Mouse (Mus musculus) midbrain, embryonic 11.5 days (tissue): ENCODE results near the gene Fam171a1. TPM values are rescaled to one million over a fixed set of nuclear protein-coding genes. Genes with fewer than 3 reads are reported as not detected.
"Not testable (repeated sequence)": the region's sequence is repeated elsewhere in the genome, so short reads cannot be mapped to it uniquely, and the experiment has no call there.

Experiments used
- ATAC-seq: fragments of 200-750 bp; cut with Nextera tagmentation; 2 replicates; pipeline ENCODE4 v1.8.0; 2017; ENCODE audit warnings: moderate TSS enrichment, moderate library complexity; ENCODE audit not compliant: low FRiP score
- DNase-seq: peaks from one replicate; pipeline ENCODE4 v3.0.0; 2015; ENCODE audit warnings: low spot score; ENCODE audit errors: missing footprints
- H3K27ac ChIP-seq: fragments of 300-500 bp; sonication (generic); 2 replicates; pipeline ENCODE4 v1.5.1; 2014; ENCODE audit warnings: low read depth, low read length
- H3K27me3 ChIP-seq: fragments of 300-500 bp; sonication (generic); 2 replicates; pipeline ENCODE4 v1.6.1; 2014; ENCODE audit warnings: mild to moderate bottlenecking, low read length, moderate library complexity, mixed read lengths; ENCODE audit not compliant: control insufficient read depth, insufficient read depth
- H3K36me3 ChIP-seq: fragments of 300-500 bp; sonication (generic); 2 replicates; pipeline ENCODE4 v1.6.1; 2014; ENCODE audit warnings: mild to moderate bottlenecking, low read length, moderate library complexity, mixed read lengths; ENCODE audit not compliant: control insufficient read depth, insufficient read depth
- H3K4me1 ChIP-seq: fragments of 300-500 bp; sonication (generic); 2 replicates; pipeline ENCODE4 v1.6.1; 2014; ENCODE audit warnings: low read length; ENCODE audit not compliant: control insufficient read depth, insufficient read depth
- H3K4me2 ChIP-seq: fragments of 300-500 bp; sonication (generic); 2 replicates; pipeline ENCODE4 v1.6.1; 2014; ENCODE audit warnings: mild to moderate bottlenecking, moderate library complexity
- H3K4me3 ChIP-seq: fragments of 300-500 bp; sonication (generic); 2 replicates; pipeline ENCODE4 v1.5.1; 2014; ENCODE audit warnings: low read depth, low read length
- H3K9ac ChIP-seq: fragments of 300-500 bp; sonication (generic); 2 replicates; pipeline ENCODE4 v1.6.1; 2014; ENCODE audit warnings: low read length
- H3K9me3 ChIP-seq: fragments of 300-500 bp; sonication (generic); 2 replicates; pipeline ENCODE4 v1.6.1; 2016; ENCODE audit warnings: low read length; ENCODE audit not compliant: control insufficient read depth
- WGBS: fragments of 180-500 bp; shearing (Covaris S2); extraction: QIAGEN DNeasy Blood & Tissue Kit; methylation state at CpG from one replicate; pipeline ENCODE4 v1.1.7; 2014; 5-methylcytosine and 5-hydroxymethylcytosine counted together
- polyA plus RNA-seq: library from polyadenylated mRNA; unstranded; fragments of >200 nt; fragmentation: Nextera tagmentation; extraction: Ambion mirVana; gene quantifications from 2 replicates; pipeline ENCODE4 v1.2.1, GENCODE M21; 2014

Fam171a1 gene
- polyA plus RNA-seq, 1 experiment from 2014 or later, result 45.8 TPM

- H3K36me3 ChIP-seq, result no peaks in the 10 kb centered on the region
- H3K27me3 ChIP-seq, result no peaks in the 10 kb centered on the region
- 92% methylated on average over 3 of the region's 3 CpGs for WGBS
- no peak overlapping the region for H3K9ac ChIP-seq
- no peaks in the 10 kb centered on the region for H3K9me3 ChIP-seq
- H3K27ac ChIP-seq, result no peak overlapping the region
- no peak for ATAC-seq
- DNase-seq, result no peak
- H3K4me2 ChIP-seq, result no peak overlapping the region
- H3K4me3 ChIP-seq, result no peak overlapping the region
- no peaks in the 10 kb centered on the region; the same call in 1 of the 2 replicates for H3K4me1 ChIP-seq
Measured at GRCm38 (mm10) chr2:3172656-3173055, 58.6 kb downstream of the Fam171a1 start.

DNA sequence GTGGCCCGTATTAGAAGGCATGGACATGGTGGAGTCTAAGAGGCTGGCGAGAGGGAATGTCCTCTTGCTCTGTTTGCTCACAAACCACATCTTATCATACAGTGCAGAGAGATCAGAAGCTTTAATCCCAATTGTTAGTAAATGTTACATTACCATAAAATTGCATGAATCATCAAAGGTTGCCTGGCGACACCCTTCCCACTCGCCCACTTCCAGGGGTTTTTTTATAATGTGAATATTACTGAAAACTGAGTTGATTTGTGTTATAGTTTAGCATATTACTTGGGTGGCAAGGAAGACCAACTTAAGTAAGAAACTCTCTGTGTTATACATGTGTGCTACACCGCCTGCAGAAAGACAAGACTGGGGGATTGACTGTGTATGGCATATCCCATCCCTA lies 60.9 kb downstream of the Fam171a1 start:
- ATAC-seq (no peak), DNase-seq (no peak)
- no peaks in the 10 kb centered on the region for H3K36me3 ChIP-seq
- no peak overlapping the region for H3K4me3 ChIP-seq
- no peaks in the 10 kb centered on the region for H3K9me3 ChIP-seq
- WGBS, result 95% methylated on average over 5 of the region's 5 CpGs
- no peak overlapping the region for H3K27ac ChIP-seq
- H3K4me1 ChIP-seq, result no peaks in the 10 kb centered on the region; the same call in 1 of the 2 replicates
- no peaks in the 10 kb centered on the region for H3K27me3 ChIP-seq
- no peak overlapping the region for H3K9ac ChIP-seq
- H3K4me2 ChIP-seq, result no peak overlapping the region

DNA sequence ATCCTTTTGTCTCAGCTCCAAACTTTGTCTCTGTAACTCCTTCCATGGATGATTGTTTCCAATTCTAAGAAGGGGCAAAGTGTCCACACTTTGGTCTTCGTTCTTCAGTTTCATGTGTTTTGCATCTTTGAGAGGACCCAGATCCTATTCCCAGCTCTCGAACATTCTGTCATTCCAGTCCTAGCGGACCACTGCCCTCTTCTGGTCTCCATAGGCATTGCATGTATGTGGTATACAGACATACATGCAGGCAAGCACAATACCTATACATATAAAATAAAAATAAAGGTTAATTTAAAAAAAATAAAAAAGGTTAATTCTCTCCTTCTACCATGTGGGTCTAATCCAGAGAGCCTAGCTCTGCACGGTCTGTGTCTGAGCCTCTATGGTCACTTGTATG lies 62.0 kb downstream of the Fam171a1 start:
- 95% methylated on average over 4 of the region's 4 CpGs for WGBS
- H3K36me3 ChIP-seq, H3K9me3 ChIP-seq, H3K4me2 ChIP-seq, H3K27ac ChIP-seq, ATAC-seq, H3K4me3 ChIP-seq, H3K27me3 ChIP-seq, H3K4me1 ChIP-seq, DNase-seq, H3K9ac ChIP-seq: not testable (repeated sequence)

- DNase-seq (no peak), ATAC-seq (no peak)
- no peak overlapping the region for H3K4me3 ChIP-seq
- H3K4me2 ChIP-seq, result no peak overlapping the region
- 80% methylated on average over 3 of the region's 3 CpGs for WGBS
- H3K9ac ChIP-seq, result no peak overlapping the region
- H3K27me3 ChIP-seq, result no peaks in the 10 kb centered on the region
- H3K4me1 ChIP-seq, result no peaks in the 10 kb centered on the region; the same call in 1 of the 2 replicates
- H3K36me3 ChIP-seq, result no peaks in the 10 kb centered on the region
- H3K9me3 ChIP-seq, result no peaks in the 10 kb centered on the region
- H3K27ac ChIP-seq, result no peak overlapping the region
Measured at GRCm38 (mm10) chr2:3176751-3177150, 62.7 kb downstream of the Fam171a1 start.

- Histone ChIP-seq H3K9ac (no peak overlapping the region), H3K27ac (no peak overlapping the region), H3K36me3 (no peaks in the 10 kb centered on the region), H3K4me2 (no peak overlapping the region), H3K4me1 (no peaks in the 10 kb centered on the region; the same call in 1 of the 2 replicates), H3K9me3 (no peaks in the 10 kb centered on the region), H3K4me3 (no peak overlapping the region), H3K27me3 (no peaks in the 10 kb centered on the region)
- WGBS, result 90% methylated on average over 4 of the region's 4 CpGs
- no peak for ATAC-seq
- DNase-seq, result peak; percentile 69
Measured at GRCm38 (mm10) chr2:3180550-3180949, 66.5 kb downstream of the Fam171a1 start.

DNA sequence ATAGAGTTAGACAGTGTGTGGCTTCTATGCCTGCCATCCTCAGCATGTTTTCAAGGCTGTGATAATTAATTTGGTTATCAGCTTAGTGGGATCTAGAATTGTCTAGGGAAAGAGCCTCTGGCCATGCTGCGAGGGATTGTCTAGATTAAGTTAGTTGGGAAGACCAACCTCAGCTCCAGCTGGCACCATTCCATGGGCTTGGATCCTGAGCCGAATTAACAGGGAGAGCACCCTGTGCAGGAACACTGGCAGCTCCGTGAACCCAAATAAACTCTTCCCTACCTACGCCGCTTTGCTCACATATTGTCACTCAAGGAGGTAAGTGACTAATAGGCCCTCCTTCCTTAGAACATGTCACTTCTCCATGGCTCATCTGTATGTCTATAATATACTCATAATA lies 69.6 kb downstream of the Fam171a1 start:
- no peak overlapping the region for H3K4me2 ChIP-seq
- 0 out of 2 replicates have a peak, but pooled peaks have one; percentile 26 for ATAC-seq
- WGBS, result 92% methylated on average over 5 of the region's 5 CpGs
- H3K4me3 ChIP-seq, result no peak overlapping the region
- no peak overlapping the region for H3K9ac ChIP-seq
- H3K36me3 ChIP-seq, result no peaks in the 10 kb centered on the region
- H3K9me3 ChIP-seq, result no peaks in the 10 kb centered on the region
- H3K27ac ChIP-seq, result no peak overlapping the region
- H3K4me1 ChIP-seq, result no peaks in the 10 kb centered on the region; the same call in 1 of the 2 replicates
- no peak for DNase-seq
- H3K27me3 ChIP-seq, result no peaks in the 10 kb centered on the region

DNA sequence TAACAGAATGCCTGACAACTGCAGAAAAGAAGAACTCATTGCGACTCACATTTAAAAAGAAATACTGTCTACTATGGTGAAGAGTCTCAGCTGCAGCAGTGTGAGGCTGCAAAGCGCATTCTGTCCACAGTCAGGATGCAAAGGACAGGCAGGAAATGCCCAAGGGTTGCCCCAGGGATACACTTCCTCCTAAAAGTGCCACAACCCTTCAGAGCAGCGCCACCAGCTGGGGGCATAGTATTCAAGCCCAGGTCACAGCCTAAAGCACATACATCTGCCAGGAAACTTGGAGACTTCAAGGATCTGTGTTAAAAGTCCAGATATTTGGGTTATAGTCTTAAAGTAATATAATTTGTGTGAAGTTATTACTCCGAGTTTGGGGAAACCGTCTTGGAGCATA lies 71.3 kb downstream of the Fam171a1 start:
- 82% methylated on average over 5 of the region's 5 CpGs for WGBS
- peak; percentile 70 for DNase-seq
- no peak overlapping the region for H3K27ac ChIP-seq
- no peak for ATAC-seq
- H3K9ac ChIP-seq, result no peak overlapping the region
- no peaks in the 10 kb centered on the region for H3K27me3 ChIP-seq
- no peak overlapping the region for H3K4me2 ChIP-seq
- H3K36me3 ChIP-seq, result no peaks in the 10 kb centered on the region
- H3K4me3 ChIP-seq, result no peak overlapping the region
- H3K4me1 ChIP-seq, result no peaks in the 10 kb centered on the region
- no peaks in the 10 kb centered on the region for H3K9me3 ChIP-seq

DNA sequence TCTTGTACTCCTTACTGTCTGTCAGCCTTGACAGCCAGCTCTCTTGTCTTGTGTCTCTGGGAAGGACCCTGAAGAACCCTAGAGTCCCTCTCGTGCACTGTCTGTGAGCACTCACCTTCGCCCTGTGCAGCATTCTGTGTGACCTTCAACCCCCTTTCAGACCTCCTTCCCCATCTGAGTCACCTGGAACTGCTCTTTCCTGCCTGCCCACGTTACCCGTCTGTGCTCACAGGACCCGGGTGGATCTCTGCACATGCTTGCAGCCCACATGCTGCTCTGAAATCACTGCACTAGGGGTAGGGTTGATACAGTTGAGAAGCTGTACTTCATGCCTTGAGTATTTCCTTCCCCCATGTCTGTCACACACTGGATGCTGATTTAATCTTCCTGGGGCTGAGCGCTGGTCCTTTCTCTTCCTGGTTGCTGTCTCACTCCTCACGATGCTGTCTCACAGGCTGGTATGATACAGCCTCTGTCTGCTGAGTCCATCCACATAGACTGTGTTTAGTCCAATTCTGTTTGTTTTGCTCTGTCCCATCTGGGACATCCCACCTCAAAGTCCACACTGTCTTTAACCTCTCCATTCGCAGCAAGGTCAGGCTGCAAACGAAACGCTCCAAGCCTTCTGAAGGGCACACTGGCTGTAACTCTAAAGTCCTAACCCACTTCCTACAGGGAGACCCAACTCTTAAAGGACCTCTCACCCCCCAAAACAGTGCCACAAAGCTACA lies 74.9 kb downstream of the Fam171a1 start:
- Histone ChIP-seq H3K4me3 (no peak overlapping the region), H3K36me3 (no peaks in the 10 kb centered on the region; the same call in 1 of the 2 replicates), H3K9ac (no peak overlapping the region), H3K27me3 (no peaks in the 10 kb centered on the region), H3K4me2 (no peak overlapping the region), H3K27ac (no peak overlapping the region), H3K4me1 (no peaks in the 10 kb centered on the region), H3K9me3 (no peaks in the 10 kb centered on the region)
- ATAC-seq (no peak), DNase-seq (peak; percentile 53)
- 89% methylated on average over 10 of the region's 10 CpGs for WGBS

- Histone ChIP-seq H3K27me3 (no peaks in the 10 kb centered on the region), H3K9me3 (no peaks in the 10 kb centered on the region), H3K27ac (no peak overlapping the region), H3K4me2 (no peak overlapping the region), H3K36me3 (no peaks in the 10 kb centered on the region; the same call in 1 of the 2 replicates), H3K4me3 (no peak overlapping the region), H3K4me1 (no peaks in the 10 kb centered on the region), H3K9ac (no peak overlapping the region)
- ATAC-seq, result 0 out of 2 replicates have a peak, but pooled peaks have one; percentile 26
- no peak for DNase-seq
- WGBS, result 75% methylated on average over 6 of the region's 6 CpGs
Measured at GRCm38 (mm10) chr2:3191149-3191548, 77.1 kb downstream of the Fam171a1 start.
